Mouse (Mus musculus) cerebellum, adult 11-12 months (tissue): ENCODE results near the gene Adamtsl4.

Source experiments
- DNase-seq: peaks from one replicate; pipeline ENCODE4 v3.0.0; 2022

Adamtsl4 gene

DNA sequence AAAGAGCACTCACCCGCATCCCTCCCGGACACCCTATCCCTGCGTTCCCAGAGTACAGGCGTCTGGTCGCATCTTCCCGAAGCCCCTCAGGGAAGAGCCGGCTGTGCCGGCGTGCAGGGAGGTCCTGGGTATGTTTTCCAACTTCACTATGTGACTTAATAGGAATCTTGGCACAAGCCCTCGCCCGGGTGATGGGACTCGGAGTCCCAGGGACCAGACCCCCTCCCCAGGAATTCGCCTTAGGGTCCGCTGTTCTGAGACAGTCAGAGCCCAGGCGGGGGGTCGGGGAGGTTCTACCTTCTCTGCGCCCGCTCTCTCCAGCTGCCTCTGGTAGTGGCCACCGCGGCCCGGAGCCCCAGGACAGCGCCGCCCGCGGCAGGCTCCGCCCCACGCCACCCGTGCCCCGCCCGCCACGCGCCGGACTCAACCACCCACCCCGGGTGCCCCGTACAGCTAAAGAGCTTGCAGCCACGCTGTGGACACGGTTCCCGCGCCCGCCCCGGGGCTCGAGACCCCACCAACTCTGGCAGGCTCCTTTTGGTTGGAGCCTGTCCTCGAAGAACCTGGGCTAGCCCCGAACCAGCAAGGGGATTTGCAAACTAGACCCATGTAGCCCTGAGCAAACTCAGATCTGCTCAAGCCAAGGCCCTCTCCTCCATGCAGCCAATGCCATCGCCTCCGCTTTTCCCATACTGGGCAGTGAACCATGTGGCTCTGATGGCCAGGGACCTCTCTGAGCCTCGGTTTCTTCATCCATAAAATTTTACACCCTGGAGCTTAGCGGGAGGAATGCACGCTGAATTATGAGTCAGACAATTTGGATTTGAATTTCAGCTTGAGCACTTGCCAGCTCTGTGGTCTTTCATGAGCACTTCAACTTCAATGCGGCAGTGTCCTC is at the start of gene Adamtsl4:
Gene Adamtsl4 (minus strand): TSS at position 394 of the 898 bp plus-strand sequence.
- DNase-seq = peak; percentile 54

DNA sequence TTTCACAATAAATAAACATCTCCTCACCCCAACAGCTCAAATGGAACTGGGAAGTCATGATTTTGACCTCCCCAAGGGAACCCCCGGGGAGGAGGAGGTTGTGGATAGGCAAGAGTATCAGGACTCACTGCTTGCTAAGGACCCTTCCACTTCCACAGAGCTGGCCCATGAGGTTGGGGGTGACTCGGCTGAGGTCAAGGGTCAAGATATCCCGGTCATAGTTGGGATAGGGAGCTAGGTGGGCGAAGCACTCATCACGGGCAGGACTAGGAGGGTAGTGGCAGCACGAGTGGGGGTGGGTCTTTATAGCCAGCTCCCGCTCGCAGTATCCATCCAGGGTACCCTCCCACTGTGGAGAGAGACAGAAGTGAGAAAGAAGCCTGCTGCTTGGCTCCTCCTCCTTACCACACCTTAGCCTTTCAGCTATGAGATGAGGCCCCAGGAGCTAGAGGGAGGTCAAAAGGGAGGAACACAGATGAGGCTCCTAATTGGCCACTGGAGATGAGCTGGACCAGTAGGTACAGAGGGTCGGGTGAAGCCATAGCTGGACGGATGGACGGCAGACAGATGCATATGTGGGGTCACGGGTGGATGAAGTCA is 47.5 kb upstream of the Adamtsl4 start:
- no peak for DNase-seq

DNA sequence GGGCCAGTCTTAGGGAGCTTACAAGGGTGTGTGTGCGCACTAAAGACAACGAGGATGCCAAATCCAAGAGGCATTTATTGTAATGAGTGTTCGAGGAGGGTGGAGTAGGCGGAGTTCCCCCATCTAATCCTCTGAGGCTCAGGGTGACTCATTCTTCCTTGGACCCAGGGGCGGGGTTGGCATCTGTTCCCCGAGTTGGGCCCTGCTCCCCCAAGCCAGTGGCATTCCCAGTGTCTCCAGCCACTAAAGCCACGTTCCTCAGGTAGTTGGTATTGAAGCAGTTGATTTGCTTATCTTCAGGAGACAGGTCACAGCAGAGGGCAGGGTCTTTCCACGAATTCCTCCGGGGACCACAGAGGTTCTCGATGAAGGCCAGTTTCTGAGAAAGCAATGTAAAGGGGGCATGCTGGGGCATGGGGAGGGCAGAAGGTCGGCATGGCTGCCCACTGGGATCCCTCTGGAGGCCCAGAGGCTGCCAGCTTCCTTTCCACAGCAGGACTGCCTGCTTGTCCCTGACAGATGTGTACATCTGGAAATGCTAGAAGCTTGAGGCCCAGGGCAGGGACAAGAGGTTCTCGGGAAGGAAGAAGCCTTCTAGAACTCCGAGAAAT is 46.5 kb upstream of the Adamtsl4 start:
- DNase-seq = no peak

DNA sequence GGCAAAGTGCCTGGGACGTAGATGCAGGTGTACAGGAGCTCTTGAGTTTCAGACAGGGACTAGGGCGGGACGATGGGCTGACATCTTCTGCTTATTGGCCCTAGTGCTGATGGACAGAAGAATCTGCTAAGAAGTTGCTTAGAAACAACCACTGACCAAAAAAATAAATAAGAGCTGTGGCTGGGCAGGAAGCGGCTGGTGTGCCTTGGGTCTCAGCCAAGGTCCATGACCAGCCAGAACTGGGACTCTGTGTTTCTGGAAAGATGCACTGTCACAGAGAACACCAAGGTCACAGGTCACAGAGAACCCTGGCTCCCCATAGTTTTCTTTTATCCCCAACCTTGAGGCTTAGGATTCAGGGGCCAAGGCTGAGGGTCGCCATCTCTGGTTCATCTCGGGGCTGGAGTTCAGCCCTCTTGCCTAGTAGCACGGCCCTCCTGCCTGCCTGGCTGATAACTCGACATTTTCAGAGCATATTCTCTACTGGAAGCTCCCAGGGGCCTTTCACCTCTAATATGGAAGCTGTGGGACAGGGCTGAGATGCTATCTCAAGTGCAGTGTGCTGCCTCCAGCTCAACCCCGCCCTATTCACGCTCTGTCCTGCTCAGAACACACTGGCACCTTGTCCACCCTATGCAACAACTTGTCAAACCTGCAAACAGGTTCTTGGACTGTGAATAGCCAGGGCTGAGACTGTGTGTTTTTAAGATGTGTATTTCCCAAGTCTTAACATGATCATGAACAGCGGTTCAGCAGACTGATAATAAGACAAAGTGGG is 45.2 kb upstream of the Adamtsl4 start:
- DNase-seq = no peak

- no peak for DNase-seq
These were observed 44.6 kb upstream of the Adamtsl4 start for GRCm38 (mm10) chr3:95732297-95732696.

DNA sequence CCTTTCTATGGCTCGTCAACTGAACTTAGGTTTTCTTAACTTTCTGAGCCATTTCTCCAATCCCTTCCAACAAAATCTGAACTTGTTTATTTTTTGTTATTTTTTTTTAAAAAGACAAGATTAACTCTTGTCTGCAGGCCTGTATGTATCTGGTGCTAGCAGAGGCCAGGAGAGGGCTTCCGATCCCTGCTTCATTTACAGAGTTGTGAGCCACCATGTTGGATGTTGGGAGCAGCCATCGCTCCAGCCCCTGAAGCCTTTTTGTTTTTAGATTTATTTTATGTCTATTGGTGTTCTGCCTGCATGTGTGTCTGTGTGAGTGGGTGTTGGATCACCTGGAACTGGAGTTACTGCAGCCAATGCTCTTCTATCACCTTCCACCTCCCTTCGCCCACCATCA is 44.1 kb upstream of the Adamtsl4 start:
- no peak for DNase-seq

- DNase-seq = no peak
These were observed 42.7 kb upstream of the Adamtsl4 start for GRCm38 (mm10) chr3:95730431-95730830.

- DNase-seq = no peak
These were observed 41.2 kb upstream of the Adamtsl4 start for GRCm38 (mm10) chr3:95728906-95729305.

GRCm38 (mm10) chr3:95726696-95727358 is 39.1 kb upstream of the Adamtsl4 start:
- DNase-seq = no peak

DNA sequence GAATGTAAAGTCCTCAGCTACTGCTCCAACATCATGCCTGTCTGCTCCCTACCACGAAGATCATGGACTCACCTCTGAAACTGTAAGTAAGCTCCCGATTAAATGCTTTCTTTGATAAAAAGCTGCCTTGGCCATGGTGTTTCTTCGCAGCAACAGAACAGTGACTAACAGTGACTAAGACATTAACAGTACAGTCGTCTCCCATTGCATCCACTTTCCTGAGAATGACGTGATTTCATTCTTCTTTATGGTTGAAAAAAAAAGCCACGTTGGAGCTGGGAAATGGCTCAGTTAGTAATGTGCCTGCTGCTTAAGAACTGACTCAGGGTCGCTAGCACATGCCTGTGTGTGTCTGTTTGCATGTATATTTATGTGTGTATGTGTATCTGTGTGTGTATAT is 38.1 kb upstream of the Adamtsl4 start:
- DNase-seq = no peak

- DNase-seq = no peak
These were observed 34.7 kb upstream of the Adamtsl4 start for GRCm38 (mm10) chr3:95722386-95722785.

GRCm38 (mm10) chr3:95718153-95718552 is 30.4 kb upstream of the Adamtsl4 start:
- no peak for DNase-seq

DNA sequence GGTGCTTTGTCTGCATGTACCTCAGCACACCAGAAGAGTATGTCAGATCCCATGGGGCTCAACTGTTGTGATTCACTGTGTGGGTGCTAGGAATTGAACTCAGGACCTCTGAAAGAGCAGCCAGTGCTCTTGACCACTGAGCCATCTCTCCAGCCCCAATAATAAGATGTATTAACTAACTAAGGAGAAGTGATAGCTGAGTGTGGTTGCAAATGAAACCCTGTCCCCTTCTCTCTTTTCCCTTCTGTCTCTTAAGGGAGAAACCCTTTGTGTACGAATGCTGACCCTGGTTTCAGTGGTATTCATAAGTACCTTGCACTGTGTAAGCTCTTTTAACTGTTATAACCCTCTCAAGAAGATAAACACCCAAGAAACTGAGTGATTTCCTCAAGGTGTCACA is 28.4 kb upstream of the Adamtsl4 start:
- no peak for DNase-seq

DNA sequence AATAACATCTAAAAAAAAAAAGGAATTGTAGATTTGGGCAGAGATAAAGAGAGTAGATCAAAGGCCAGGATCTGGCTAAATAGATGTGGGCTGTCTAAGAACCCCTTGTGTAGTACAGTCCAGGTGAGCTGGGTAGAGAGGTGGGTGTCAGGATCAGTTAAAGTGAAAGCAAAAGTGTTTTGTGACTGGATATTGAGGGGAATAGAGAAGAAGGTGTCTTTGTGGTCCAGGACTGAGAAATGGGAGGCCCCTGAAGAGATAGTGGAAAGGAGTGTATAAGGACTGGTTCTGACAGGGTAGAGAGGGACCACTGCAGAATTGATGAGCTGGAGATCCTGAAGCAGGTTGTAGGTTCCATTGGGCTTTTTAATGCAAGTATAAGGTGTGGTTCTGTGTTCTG is 22.2 kb upstream of the Adamtsl4 start:
- DNase-seq = no peak

DNA sequence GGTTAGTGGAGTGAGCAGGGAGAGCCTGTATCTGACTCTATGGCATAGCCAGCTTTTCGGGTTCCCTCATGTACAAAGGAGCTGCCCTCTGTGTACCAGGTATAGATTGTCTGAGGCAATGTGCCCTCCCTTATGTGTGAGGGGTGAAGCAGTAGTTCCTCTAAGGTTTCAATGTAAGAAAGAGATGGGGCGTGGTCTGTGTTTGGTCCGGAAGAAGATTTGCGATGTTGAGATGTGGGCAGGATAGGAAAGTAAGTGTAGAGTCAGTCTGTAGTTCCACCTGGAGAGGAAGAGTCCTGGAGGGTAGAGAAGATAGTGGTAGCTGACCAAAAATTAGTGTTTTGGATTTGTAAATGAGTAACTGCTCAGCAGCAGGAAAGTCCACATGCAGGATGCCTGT is 21.3 kb upstream of the Adamtsl4 start:
- no peak for DNase-seq

- no peak for DNase-seq
These were observed 19.8 kb upstream of the Adamtsl4 start for GRCm38 (mm10) chr3:95707497-95707896.

DNA sequence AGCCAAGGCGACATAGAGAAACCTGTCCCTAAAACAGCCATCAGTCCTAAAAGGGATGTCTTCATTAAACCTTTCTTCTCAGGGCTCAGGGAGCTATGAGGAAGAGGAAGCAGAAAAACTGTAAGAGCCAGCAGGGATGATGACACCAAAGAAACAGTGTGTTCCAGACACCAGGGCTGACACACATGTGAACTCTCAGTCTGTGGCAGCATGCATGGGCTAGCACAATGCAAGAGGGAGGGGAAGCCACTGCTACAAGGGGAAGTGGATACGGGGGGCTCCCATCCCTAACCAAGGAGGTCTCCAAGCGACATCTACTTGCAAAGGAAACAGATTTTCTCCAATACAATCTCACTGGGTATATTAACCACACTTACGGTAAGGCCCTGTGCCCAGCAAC is 18.6 kb upstream of the Adamtsl4 start:
- DNase-seq = no peak

GRCm38 (mm10) chr3:95704612-95705011 is 16.9 kb upstream of the Adamtsl4 start:
- no peak for DNase-seq

GRCm38 (mm10) chr3:95703276-95703675 is 15.6 kb upstream of the Adamtsl4 start:
- DNase-seq = no peak

DNA sequence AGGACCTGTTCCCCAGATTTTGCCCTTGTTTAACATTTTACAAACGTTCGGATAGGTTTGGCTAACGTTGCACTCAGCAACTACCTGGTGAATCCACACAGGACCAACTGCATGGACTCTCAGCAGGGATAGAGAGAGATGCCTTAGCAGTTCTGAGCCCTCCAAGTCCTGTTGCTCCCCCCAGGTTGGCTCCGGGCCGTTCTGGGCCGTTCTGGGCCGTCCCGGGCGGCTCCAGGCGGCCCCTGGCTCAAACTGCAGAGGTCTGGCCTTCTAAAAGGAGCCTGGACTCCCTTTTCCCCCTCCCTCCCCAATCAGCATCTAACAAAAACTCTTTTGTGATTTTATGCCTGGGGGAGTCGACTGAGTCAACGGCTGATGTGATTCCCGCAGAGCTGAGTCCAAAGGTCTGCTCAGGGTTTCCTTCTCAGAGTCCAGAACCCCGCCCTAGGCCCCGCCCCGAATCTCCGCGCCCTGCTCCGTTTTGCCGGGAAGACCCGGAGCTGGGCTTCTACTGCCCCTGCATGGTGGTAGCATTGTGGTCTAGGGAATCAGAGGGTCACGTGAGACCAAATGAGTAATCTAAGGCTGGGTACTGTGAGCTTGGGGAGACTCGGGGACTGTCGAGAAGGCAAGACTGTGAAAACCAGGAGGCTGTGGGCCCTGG is 14.3 kb upstream of the Adamtsl4 start:
- DNase-seq = peak; percentile 57

DNA sequence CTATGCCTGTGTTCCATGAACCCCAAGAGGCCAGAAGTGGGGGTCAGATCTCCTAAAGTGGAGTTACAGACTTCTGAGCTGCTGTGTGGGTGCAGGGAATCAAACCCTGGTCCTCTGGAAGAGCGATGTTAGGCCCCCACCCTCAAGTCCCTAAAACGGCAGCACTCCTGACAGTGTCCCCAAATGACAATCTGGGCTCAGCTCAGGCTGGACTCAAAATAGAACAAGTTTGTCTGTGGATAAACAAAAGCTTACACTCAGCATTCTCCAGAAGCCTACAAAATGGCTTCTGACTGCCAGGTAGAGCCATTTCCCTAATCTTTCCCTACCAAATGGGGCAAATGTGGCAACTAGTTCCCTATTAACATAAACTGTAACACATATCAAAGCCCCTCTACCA is 13.4 kb upstream of the Adamtsl4 start:
- DNase-seq = no peak

- peak; percentile 77 for DNase-seq
These were observed 12.5 kb upstream of the Adamtsl4 start for GRCm38 (mm10) chr3:95700233-95700681.
